Mouse (Mus musculus) stomach, embryonic 14.5 days (tissue): ENCODE measurements around the gene Fzr1. TPM values are rescaled to one million over a fixed set of nuclear protein-coding genes. Genes with fewer than 3 reads are reported as not detected.

Experiments used
- ATAC-seq: fragments of 200-750 bp; cut with Nextera tagmentation; 2 replicates; pipeline ENCODE4 v1.8.0; 2017; ENCODE audit warnings: low read depth, moderate TSS enrichment; ENCODE audit not compliant: insufficient number of reproducible peaks, insufficient read depth, low FRiP score
- H3K27ac ChIP-seq: fragments of 300-500 bp; sonication (generic); 2 replicates; pipeline ENCODE4 v1.5.1; 2014; ENCODE audit warnings: mild to moderate bottlenecking, low read length, moderate library complexity, mixed read lengths
- H3K27me3 ChIP-seq: fragments of 300-500 bp; sonication (generic); 2 replicates; pipeline ENCODE4 v1.6.1; 2014; ENCODE audit warnings: low read length, control low read depth, mixed read lengths; ENCODE audit not compliant: control insufficient read depth, insufficient read depth
- H3K36me3 ChIP-seq: fragments of 300-500 bp; sonication (generic); 2 replicates; pipeline ENCODE4 v1.6.1; 2014; ENCODE audit warnings: mild to moderate bottlenecking, control low read depth, low read length, moderate library complexity, mixed read lengths; ENCODE audit not compliant: control insufficient read depth, insufficient read depth
- H3K4me1 ChIP-seq: fragments of 300-500 bp; sonication (generic); 2 replicates; pipeline ENCODE4 v1.6.1; 2014; ENCODE audit warnings: low read length, control low read depth, mixed read lengths; ENCODE audit not compliant: control insufficient read depth, insufficient read depth
- H3K4me2 ChIP-seq: fragments of 300-500 bp; sonication (generic); replicated peaks from 2 replicates; pipeline ENCODE4 v1.6.1; 2014; ENCODE audit warnings: low read depth, low read length, control low read depth
- H3K4me3 ChIP-seq: fragments of 300-500 bp; sonication (generic); 2 replicates; pipeline ENCODE4 v1.5.1; 2014; ENCODE audit warnings: low read depth, low read length, control low read depth
- H3K9ac ChIP-seq: fragments of 300-500 bp; sonication (generic); replicated peaks from 2 replicates; pipeline ENCODE4 v1.6.1; 2014; ENCODE audit warnings: low read depth, mild to moderate bottlenecking, control low read depth, low read length, moderate library complexity, mixed read lengths
- H3K9me3 ChIP-seq: fragments of 300-500 bp; sonication (generic); 2 replicates; pipeline ENCODE4 v1.6.1; 2016; ENCODE audit warnings: low read depth, low read length, control low read depth; ENCODE audit not compliant: control insufficient read depth
- WGBS: fragments of 180-500 bp; shearing (Covaris S2); extraction: QIAGEN DNeasy Blood & Tissue Kit; methylation state at CpG from one replicate; pipeline ENCODE4 v1.1.7; 2014; 5-methylcytosine and 5-hydroxymethylcytosine counted together
- polyA plus RNA-seq: library from polyadenylated mRNA; unstranded; fragments of >200 nt; fragmentation: Nextera tagmentation; extraction: Ambion mirVana; gene quantifications from 2 replicates; pipeline ENCODE4 v1.2.1, GENCODE M21; 2014

Fzr1 gene
- polyA plus RNA-seq, 1 experiment from 2014 or later: 88.7 TPM

GRCm38 (mm10) chr10:81355533-81355932 lies 22.8 kb downstream of the Fzr1 start:
- H3K27me3 ChIP-seq: no peaks in the 10 kb centered on the region
- no peak overlapping the region for H3K27ac ChIP-seq
- no peak for ATAC-seq
- no peak overlapping the region for H3K9ac ChIP-seq
- no peak overlapping the region for H3K4me2 ChIP-seq
- no peak overlapping the region for H3K4me3 ChIP-seq
- 80% methylated on average over 4 of the region's 4 CpGs for WGBS
- H3K36me3 ChIP-seq: no peaks in the 10 kb centered on the region
- H3K9me3 ChIP-seq: no peaks in the 10 kb centered on the region
- H3K4me1 ChIP-seq: peaks cover 11% of the 10 kb centered on the region

DNA sequence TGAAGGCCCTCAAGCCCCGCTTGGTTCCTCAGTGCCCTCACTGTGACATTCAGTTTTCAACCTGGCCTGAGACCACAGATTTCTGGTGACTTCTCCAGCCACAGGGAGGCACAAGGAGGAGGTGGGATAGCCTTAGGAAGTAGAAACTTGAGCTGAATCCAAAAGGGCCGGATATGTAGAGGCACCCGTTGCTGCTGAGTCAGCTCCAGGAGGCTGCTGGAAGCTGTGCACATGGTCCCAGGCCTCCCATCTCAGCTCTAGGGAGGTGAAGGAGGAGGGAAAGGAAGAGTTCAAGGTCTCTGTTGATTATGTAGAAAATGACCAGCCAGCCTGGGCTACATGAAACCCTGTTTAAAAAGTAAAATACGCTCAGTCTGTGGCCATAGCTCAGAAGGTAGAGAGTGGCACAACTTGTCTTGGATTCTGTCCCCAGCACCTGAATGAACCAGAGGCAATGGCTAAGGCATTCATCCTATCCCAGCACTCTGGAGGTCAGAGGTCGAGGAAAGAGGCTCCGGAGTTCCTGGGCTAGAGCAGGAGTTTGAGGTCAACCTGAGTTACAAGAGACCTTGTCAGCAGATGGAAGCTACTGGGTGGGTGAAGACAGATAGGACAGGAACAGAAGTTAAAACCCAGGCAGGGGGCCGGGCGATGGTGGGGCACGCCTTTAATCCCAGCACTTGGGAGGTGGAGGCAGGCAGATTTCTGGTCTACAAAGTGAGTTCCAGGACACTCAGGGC lies 23.4 kb downstream of the Fzr1 start:
- Histone ChIP-seq H3K4me1 (peaks cover 11% of the 10 kb centered on the region), H3K4me2 (no peak overlapping the region), H3K4me3 (no peak overlapping the region), H3K27me3 (no peaks in the 10 kb centered on the region), H3K36me3 (no peaks in the 10 kb centered on the region), H3K27ac (no peak overlapping the region), H3K9me3 (no peaks in the 10 kb centered on the region), H3K9ac (no peak overlapping the region)
- ATAC-seq: no peak
- 73% methylated on average over 9 of the region's 9 CpGs for WGBS

GRCm38 (mm10) chr10:81351678-81352291 lies 26.5 kb downstream of the Fzr1 start:
- no peaks in the 10 kb centered on the region for H3K27me3 ChIP-seq
- H3K9me3 ChIP-seq: no peaks in the 10 kb centered on the region
- WGBS: 14% methylated on average over 9 of the region's 9 CpGs

DNA sequence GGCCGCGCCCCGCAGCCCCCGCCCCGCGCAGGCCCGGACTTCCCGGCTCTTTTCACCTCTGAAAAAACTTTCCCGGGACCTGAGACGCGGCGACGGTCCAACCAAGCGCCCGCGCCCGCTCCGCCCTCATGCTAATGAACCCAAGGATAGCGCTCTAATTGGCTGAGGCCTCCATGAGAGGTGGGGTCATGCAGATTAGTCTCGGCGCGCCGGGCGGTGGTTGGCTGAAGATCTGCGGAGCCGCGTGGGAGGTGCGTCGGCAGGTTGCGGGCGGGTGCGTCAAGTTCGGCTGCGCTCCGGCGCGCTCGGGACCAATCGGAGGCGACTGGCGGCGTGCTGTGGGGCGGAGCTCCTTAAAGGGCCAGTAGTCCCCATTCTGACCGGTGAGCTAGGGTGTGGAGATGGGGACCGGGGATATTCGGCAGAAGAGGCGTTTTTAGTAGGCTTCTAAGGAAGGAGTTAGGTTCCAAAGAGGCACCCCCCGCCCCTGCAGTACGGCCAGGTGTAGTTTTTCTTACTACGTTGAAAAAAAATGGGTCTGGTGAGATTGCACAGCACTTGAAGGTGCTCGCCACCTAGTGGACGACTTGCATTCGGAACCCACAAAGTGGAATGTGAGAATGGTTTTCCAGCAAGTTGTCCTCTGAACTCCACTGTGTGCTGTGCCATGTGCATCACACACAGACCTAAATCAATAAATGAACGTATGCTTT lies 27.8 kb downstream of the Fzr1 start, which contains the start of gene Hmg20b:
Gene Hmg20b, minus strand, starts transcription at position 130 of the 713 bp plus-strand sequence.
- H3K36me3 ChIP-seq: no peaks in the 10 kb centered on the region; the same call in 1 of the 2 replicates
- WGBS: 1% methylated on average over 54 of the region's 54 CpGs
- peak within 1 kb of the TSS; percentile 74 for H3K27ac ChIP-seq
- ATAC-seq: peak; percentile 93
- H3K9me3 ChIP-seq: no peaks in the 10 kb centered on the region
- H3K4me3 ChIP-seq: peak within 1 kb of the TSS; percentile 88
- H3K4me1 ChIP-seq: peaks cover 19% of the 10 kb centered on the region
- H3K4me2 ChIP-seq: peak within 1 kb of the TSS; percentile 55
- no peaks in the 10 kb centered on the region for H3K27me3 ChIP-seq
- peak within 1 kb of the TSS; percentile 76 for H3K9ac ChIP-seq

More at GRCm38 (mm10) chr10:81351678-81352291, 26.5 kb downstream of the Fzr1 start:
- H3K4me1 ChIP-seq: peaks cover 15% of the 10 kb centered on the region
- H3K9ac ChIP-seq: no peak overlapping the region
- H3K4me2 ChIP-seq: no peak overlapping the region
- no peaks in the 10 kb centered on the region; the same call in 1 of the 2 replicates for H3K36me3 ChIP-seq
- no peak overlapping the region for H3K4me3 ChIP-seq
- no peak overlapping the region for H3K27ac ChIP-seq
- no peak for ATAC-seq

DNA sequence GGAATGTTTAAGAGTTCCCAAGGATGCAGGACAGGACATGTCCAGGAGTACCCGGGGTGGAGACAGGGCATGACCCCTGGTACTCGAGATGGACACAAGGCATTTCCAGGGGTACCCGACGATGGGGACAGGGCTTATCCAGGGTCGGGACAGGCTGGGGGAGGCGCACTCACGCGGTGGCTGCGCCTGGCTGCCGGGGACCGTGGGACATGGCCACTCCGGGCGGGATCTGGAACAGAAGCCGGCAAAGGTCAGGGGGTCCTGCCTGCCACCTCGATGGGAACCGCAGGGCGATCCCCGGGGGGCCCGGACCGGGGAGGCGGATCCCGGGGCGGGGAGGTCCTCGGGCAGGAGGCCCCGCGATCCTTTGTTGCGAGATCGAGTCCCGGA lies 28.4 kb downstream of the Fzr1 start:
- Histone ChIP-seq H3K9me3 (no peaks in the 10 kb centered on the region), H3K36me3 (no peaks in the 10 kb centered on the region; the same call in 1 of the 2 replicates), H3K4me2 (peak overlapping the region; percentile 55), H3K9ac (peak overlapping the region; percentile 76), H3K27ac (peak overlapping the region; percentile 74), H3K4me1 (peaks cover 19% of the 10 kb centered on the region), H3K4me3 (peak overlapping the region; percentile 88), H3K27me3 (0 out of 2 replicates have a peak, but pooled peaks cover 2% of the 10 kb centered on the region)
- under 1% methylated on average over 29 of the region's 29 CpGs for WGBS
- no peak; the same call in 1 of the 2 replicates for ATAC-seq

GRCm38 (mm10) chr10:81349146-81349545 lies 29.2 kb downstream of the Fzr1 start:
- Histone ChIP-seq H3K27me3 (0 out of 2 replicates have a peak, but pooled peaks cover 5% of the 10 kb centered on the region), H3K9ac (peak overlapping the region; percentile 76; the same call in 1 of the 2 replicates), H3K4me2 (peak overlapping the region; percentile 55), H3K36me3 (no peaks in the 10 kb centered on the region; the same call in 1 of the 2 replicates), H3K9me3 (no peaks in the 10 kb centered on the region), H3K4me3 (peak overlapping the region; percentile 88), H3K4me1 (peaks cover 19% of the 10 kb centered on the region), H3K27ac (peak overlapping the region; percentile 74; the same call in 1 of the 2 replicates)
- ATAC-seq: peak; percentile 21; the same call in 1 of the 2 replicates
- WGBS: 6% methylated on average over 12 of the region's 12 CpGs

GRCm38 (mm10) chr10:81346453-81347067 lies 31.8 kb downstream of the Fzr1 start:
- peaks cover 21% of the 10 kb centered on the region for H3K27me3 ChIP-seq
- H3K9ac ChIP-seq: peak overlapping the region; percentile 18; the same call in 1 of the 2 replicates
- H3K36me3 ChIP-seq: no peaks in the 10 kb centered on the region; the same call in 1 of the 2 replicates
- H3K4me2 ChIP-seq: peak overlapping the region; percentile 45
- 10% methylated on average over 55 of the region's 55 CpGs for WGBS
- H3K4me1 ChIP-seq: peaks cover 19% of the 10 kb centered on the region
- H3K27ac ChIP-seq: peak overlapping the region; percentile 4; the same call in 1 of the 2 replicates
- H3K9me3 ChIP-seq: no peaks in the 10 kb centered on the region
- peak overlapping the region; percentile 17 for H3K4me3 ChIP-seq
- ATAC-seq: peak; percentile 11; the same call in 1 of the 2 replicates

DNA sequence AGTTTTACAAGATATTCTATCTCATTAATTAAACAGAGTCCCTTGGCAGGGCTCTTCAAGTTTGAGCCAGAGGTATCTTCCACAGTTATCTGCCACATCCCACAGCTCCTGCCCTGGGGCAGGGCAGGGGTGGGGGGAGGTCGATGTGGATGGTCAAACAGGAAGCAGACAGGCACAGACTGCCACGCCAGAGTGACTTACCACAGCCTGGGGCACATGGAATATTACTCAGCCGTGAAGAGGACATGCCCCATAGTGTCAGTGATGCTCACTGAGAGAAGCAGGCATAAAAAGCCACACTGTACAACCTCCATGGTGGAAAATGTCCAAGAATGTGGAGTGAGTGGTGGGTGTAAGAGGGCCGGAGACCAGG lies 33.2 kb downstream of the Fzr1 start:
- Histone ChIP-seq H3K27me3 (peaks cover 24% of the 10 kb centered on the region), H3K9me3 (no peaks in the 10 kb centered on the region), H3K9ac (no peak overlapping the region), H3K27ac (no peak overlapping the region), H3K4me2 (no peak overlapping the region), H3K4me3 (no peak overlapping the region), H3K4me1 (peaks cover 23% of the 10 kb centered on the region), H3K36me3 (no peaks in the 10 kb centered on the region; the same call in 1 of the 2 replicates)
- no peak for ATAC-seq
- WGBS: 78% methylated on average over 4 of the region's 4 CpGs
